Mouse (Mus musculus) lung, postnatal 10 days (tissue): ENCODE measurements at regions not wholly inside any gene's neighbourhood (a gene's known extent, or its start where the extent isn't known, plus 50 kb on each side); places are given as distances from the start of the nearest gene placed in this dataset.
A peak's percentile ranks its signal among the peaks of the same experiment; 100 is the strongest.

ENCODE experiments used
- DNase-seq: peaks from one replicate; pipeline ENCODE4 v3.0.0; 2021

GRCm38 (mm10) chr2:138827813-138828570 lies 571.6 kb downstream of the Btbd3 start:
- DNase-seq: no peak

GRCm38 (mm10) chr2:138838846-138839245 lies 582.5 kb downstream of the Btbd3 start:
- DNase-seq: no peak

- no peak for DNase-seq
Measured at GRCm38 (mm10) chr2:138859121-138859520, 602.8 kb downstream of the Btbd3 start.

DNA sequence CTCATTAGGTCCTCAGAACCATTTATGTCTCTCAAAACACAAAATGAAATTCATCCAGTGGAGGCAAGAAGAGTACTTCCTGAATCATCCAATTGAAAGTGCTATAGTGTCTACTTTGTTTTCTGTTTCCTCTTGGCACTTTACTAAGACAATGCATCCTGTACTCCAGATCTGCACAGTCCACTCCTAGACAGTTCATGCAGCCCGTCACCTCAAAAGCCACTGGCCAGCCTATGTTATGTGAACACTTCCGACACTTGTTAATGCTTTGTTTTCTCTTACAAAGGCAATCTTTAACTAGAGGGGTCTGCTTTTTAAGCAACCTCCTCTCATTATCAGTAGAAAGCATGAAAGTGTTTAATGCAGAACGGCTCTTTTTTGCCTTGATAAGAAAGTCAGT lies 597.1 kb upstream of the Sptlc3 start:
- DNase-seq: no peak

DNA sequence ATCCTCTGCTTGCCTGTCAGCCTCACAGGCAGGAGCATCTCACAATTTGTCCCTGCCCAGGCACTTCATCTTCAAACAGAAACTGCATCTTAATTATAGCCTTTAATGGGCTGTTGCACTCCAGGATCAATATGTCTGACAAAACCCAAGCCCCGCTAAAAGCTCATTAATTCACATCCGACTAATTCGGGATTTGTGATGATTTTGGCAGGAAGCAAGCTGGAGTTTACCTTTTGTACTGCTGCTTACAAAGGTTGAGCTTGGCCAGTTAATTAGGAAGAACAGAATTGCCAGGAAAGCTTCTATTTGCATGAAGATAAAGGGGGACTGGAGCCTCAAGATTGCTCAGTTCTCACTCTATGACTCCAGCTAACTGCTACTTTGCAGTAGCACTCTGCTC lies 596.6 kb upstream of the Sptlc3 start:
- no peak for DNase-seq

DNA sequence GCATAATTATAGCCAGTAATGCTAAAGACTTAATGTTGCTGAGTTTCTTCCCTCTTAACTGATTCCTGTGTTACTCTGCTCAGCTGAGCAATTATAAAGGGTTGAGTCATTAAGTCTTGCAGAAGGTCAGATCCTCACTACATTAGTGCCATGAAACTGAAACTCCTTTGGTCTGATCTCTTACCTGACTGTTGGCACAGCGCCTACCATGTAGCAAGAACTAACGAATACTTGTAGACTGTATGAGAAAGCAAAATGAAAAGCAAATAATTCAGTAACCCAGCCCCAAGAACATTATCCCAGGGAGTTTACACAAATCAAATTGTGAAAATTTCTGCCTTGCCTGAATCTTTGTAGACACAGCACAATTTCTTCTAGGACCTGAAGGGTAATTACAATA lies 556.5 kb upstream of the Sptlc3 start:
- peak; percentile 1 for DNase-seq

GRCm38 (mm10) chr2:138939367-138939766 lies 554.3 kb upstream of the Sptlc3 start:
- DNase-seq: no peak

DNA sequence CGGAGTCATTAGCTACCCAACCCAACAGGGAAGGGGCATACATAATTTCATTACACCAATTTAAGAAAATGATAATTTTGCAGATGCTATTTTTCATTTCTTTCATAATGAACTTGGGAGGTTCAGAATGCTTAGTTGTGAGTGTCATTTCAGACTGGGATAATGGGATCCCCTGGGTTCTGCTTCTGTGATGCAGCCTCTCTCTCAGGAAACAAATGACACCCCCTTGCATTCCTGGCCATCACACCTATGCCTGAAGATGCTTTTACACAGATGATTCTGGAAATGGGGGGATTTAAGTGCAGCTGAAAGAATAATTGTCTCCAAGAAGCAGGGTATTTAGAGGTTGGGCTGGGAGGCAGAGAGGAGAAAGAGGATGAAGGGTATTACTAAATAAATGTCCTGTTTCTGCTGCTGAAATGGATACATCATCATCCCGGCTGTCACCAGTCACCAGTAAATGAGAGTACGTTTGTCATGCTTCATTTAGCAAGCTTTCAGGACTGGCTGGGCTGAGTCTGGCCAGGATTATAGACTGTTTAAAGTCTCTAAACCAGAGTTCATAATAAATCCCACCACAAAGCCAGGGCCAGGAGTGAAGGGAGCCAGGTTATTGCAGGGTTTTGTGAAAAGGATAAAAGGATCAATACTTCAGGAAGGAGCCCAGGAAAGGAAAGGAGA lies 527.5 kb upstream of the Sptlc3 start:
- DNase-seq: no peak

- DNase-seq: no peak
Measured at GRCm38 (mm10) chr2:138974548-138974947, 519.2 kb upstream of the Sptlc3 start.

- DNase-seq: no peak
Measured at GRCm38 (mm10) chr2:138990031-138990430, 503.7 kb upstream of the Sptlc3 start.

DNA sequence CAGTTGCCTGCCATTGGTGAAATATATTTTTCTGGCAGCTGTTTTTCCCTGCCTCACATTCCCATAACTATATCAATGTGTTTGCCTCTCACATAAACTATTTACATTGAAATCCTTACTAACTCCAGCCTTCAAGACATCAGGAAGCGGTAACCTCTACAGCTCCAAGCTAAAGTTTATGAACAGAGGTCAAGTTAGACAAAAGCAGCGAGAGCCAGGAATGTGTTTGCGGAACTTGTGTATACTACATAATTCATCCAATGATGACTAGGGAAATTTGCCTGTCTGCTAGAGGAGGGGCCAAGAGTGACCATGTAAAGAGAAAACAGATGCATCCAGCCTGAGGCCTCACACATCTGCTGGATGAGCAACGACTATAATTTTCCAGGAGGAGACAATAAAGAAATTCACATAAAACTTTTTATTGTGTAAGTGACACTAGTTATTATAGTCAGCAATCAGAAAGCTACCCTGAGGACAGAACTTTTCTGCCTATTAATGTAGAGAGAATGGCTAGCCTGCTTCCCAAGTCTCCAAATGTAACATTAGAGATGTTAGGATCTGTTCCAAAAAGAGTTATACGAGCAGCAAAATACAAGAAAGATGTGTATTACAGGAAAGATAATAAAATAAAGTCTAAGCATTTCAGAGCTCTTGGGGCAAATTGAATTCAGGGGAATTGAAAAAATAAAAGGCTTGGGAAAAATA lies 461.5 kb upstream of the Sptlc3 start:
- DNase-seq: no peak

DNA sequence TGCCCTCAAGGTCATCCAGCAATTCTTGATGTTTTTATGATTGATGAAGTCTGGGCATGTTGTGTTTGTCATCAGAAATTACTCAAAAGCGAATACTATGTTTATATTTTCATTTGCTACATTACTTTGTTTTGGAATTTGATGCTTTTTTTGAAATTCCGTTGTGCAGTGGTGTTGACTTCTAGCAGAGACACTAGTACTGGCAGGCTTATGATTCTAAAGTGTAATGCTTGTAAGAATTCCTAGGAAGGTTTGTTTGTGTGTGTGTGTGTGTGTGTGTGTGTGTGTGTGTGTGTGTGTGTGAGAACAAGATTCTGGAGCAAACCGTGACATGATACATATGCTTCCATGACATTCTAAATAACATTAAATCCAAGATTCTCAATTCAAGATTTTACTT lies 458.9 kb upstream of the Sptlc3 start:
- DNase-seq: no peak

- peak; percentile 6 for DNase-seq
Measured at GRCm38 (mm10) chr2:139041671-139042273, 451.9 kb upstream of the Sptlc3 start.

DNA sequence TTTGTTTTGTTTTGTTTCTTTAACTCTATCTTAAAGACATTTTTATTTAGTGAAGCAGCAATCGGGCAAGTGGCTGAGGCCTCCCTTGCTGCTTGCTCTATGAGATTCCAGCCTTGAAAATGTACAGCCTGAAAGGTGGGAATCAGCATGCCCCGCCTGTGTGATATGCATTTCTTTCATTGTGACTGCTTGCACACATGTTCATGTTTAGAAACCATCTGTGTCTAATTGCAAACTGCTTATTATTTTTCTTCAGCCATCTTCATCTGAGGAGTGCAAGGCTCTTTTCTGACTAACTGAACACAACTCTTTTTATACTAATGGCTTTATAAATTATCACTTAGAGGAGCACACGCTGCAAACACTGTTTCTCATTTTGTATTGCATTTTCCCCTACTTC lies 449.0 kb upstream of the Sptlc3 start:
- DNase-seq: no peak

- no peak for DNase-seq
Measured at GRCm38 (mm10) chr2:139055249-139055648, 438.5 kb upstream of the Sptlc3 start.

GRCm38 (mm10) chr2:139069276-139069961 lies 424.3 kb upstream of the Sptlc3 start:
- DNase-seq: no peak

GRCm38 (mm10) chr2:139071690-139072089 lies 422.0 kb upstream of the Sptlc3 start:
- DNase-seq: no peak

GRCm38 (mm10) chr2:139093487-139094066 lies 400.1 kb upstream of the Sptlc3 start:
- DNase-seq: no peak

GRCm38 (mm10) chr2:139111669-139112068 lies 382.0 kb upstream of the Sptlc3 start:
- no peak for DNase-seq

DNA sequence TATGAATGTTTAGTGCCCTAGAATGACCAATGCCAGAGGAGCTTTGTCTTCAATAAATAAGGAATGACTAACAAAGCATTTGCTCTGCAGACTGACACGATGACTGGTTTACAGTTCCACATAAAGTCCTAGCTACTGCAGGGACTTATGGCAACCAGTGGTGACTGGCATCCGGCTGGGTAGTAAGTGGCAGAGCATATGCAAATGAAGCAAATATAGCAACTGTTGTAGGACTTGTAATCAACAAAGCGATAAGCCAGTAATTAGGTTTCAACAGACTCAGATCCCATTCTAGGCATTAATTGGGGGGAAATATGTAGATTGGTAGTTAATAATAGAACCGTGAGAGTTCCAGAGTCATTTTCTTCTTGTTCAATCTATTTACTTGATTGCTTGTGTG lies 379.2 kb upstream of the Sptlc3 start:
- no peak for DNase-seq

GRCm38 (mm10) chr2:139120905-139121304 lies 372.8 kb upstream of the Sptlc3 start:
- no peak for DNase-seq

DNA sequence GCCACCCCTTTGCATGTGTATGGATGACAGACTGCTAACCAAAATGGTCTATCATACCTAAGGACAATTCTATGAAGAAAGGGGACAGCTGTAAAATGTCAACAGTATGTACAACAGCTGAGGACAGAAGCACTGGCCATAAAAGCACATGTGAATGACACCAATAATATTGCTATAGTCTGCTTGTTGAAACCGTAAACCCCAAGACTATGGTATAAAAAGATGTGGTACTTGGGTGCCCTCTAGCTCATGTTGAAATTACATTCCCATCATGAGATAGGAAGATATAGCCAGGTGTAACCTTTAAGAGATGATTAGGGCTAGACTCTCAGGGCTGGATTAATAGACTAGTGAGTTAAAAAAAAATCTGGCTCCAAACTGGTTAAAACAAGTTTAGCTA lies 361.6 kb upstream of the Sptlc3 start:
- no peak for DNase-seq

- no peak for DNase-seq
Measured at GRCm38 (mm10) chr2:139147004-139147403, 346.7 kb upstream of the Sptlc3 start.
